Mouse (Mus musculus) CD4-positive naive resting alpha-beta T cell, adult 57 days (primary cell): ENCODE data around the gene Mcfd2. TPM values are rescaled to one million over a fixed set of nuclear protein-coding genes. Genes with fewer than 3 reads are reported as not detected.

Experiments used
- total RNA-seq: library from RNA; stranded (reverse); gene quantifications from one replicate; pipeline ENCODE4 v1.2.4, GENCODE M21; 2023

The Mcfd2 gene
- 16.1 TPM for total RNA-seq

DNA sequence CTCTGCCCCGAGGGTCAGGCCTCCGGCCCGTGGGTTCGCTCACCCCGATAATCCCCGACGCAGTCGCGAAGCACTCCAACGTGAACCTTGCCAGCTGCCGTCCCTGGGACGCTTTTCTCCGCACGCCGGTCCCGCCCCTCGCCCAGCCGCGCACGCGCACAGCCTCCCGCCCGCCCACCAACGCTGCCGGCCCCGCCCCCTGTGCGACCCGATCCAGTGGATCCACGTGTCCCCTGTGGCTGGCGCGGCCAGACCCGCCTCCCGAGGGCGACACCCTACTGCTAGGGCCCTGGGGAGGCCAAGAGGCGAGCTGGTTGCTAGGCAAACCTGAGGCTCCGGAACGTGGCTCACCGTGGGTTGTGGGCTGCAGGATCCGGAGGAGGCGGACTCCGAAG is at the start of gene Mcfd2:
TSS of gene Mcfd2 (minus strand) at position 144 of the 395 bp plus-strand sequence.

DNA sequence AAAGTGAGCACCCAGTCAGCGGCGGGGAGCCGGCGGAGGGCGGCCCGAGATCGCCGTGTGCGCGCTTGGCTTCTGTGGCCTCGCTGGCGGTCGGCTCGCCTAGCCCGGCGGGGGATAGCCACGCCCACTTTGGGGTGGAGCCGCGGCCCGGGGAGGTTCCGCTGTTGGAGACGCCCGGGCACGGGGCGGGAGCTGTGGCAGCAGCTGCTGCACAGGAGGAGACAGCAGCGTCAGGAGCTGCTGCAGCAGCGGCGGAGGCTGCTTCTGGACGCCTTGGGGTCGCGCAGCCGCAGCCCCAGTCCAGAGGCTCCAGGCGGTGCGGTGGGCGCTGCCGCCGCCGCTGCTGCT is 16.9 kb upstream of the Mcfd2 start, which contains the start of gene Ttc7:
TSS of gene Ttc7 (plus strand) at position 181 of the 348 bp plus-strand sequence.

Other genes starting within 250 kb of the Mcfd2 start
- 10.3 TPM for gene Pigf, start 240.5 kb downstream of the Mcfd2 start, total RNA-seq
- 76.1 TPM for gene Cript, start 240.4 kb downstream of the Mcfd2 start, total RNA-seq
- gene Socs5, start 158.3 kb downstream of the Mcfd2 start, total RNA-seq = 21.9 TPM
- gene Ttc7, start 17.0 kb upstream of the Mcfd2 start, total RNA-seq = 117 TPM
- gene Stpg4, start 161.8 kb upstream of the Mcfd2 start, total RNA-seq = 0.98 TPM
- gene Calm2, start 181.0 kb upstream of the Mcfd2 start, total RNA-seq = 312 TPM